Mouse (Mus musculus): ENCODE results near the gene Bcl9l. TPM values are rescaled to one million over a fixed set of nuclear protein-coding genes. Genes with fewer than 3 reads are reported as not detected.

Gene Bcl9l
- total and polyA plus RNA-seq, 3 experiments, result 0.58 to 5.1 TPM; not detected in 1

DNA sequence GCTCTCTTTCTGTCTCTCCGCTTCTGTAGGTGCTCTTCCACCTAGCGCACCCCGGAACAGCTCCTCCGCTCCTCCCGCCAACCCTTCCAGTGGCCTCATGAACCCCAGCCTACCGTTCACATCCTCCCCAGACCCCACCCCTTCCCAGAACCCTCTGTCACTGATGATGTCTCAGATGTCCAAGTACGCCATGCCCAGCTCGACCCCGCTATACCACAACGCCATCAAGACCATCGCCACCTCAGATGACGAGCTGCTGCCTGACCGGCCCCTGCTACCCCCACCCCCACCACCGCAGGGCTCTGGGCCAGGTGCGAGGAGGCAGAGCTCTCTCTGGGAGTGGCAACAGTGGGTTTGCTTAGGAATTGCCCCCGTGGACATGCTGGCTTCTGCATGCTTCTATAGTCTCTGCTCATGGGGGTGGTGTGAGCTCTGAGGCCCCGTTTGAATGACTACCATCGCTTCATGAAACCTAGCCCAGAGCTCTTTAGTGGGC lies 25.5 kb downstream of the Bcl9l start:
- TF ChIP-seq MAX (IDR thresholded peaks at IDR 0.05; ENCODE audit: low read length) (no peak), SMC3 (IDR thresholded peaks at IDR 0.05; ENCODE audit: low read depth, low read length) (no peak), POLR2AphosphoS5 (IDR thresholded peaks at IDR 0.05; ENCODE audit: borderline replicate concordance, low read depth, low read length) (no peak)
- H3K4me1 ChIP-seq (ENCODE audit: control insufficient read depth in 1 of 2, insufficient read depth in 2 of 2, low read length in 2 of 2), result peaks cover 0 to 10% of the 10 kb centered on the region in 2 experiments; a peak in 2 of 4 replicates
- peaks cover 0 to 6% of the 10 kb centered on the region in 2 experiments; a peak in 1 of 4 replicates for H3K36me3 ChIP-seq (ENCODE audit: control insufficient read depth in 1 of 2, insufficient read depth in 2 of 2, low read length in 2 of 2)

DNA sequence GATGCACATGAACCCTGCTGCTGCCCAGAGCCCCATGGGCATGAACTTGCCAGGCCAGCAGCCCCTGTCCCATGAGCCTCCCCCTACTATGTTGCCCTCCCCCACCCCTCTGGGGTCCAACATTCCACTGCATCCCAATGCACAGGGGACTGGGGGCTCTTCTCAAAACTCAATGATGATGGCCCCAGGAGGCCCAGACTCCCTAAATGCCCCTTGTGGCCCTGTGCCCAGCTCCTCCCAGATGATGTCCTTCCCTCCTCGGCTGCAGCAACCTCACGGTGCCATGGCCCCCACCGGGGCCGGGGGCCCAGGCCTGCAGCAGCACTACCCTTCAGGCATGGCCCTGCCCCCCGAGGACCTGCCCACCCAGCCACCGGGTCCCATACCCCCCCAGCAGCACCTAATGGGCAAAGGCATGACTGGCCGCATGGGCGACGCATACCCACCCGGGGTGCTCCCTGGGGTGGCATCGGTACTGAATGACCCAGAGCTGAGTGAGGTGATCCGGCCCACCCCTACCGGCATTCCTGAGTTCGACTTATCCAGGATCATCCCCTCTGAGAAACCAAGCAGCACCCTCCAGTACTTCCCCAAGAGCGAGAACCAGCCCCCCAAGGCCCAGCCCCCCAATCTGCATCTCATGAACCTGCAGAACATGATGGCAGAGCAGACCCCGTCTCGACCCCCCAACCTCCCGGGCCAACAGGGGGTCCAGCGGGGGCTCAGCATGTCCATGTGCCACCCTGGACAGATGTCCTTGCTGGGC lies 26.3 kb downstream of the Bcl9l start:
- no peak for TF ChIP-seq TAL1 (IDR thresholded peaks at IDR 0.05; ENCODE audit: low read length)
- TF ChIP-seq MXI1 (IDR thresholded peaks at IDR 0.05; ENCODE audit: low read depth, low read length), result no peak
- TF ChIP-seq MAZ (IDR thresholded peaks at IDR 0.05; ENCODE audit: low read depth, low read length), result no peak
- TF ChIP-seq ZMIZ1 (IDR thresholded peaks at IDR 0.05; ENCODE audit: low read depth, low read length), result no peak
- TF ChIP-seq MYB (IDR thresholded peaks at IDR 0.05; ENCODE audit: low read depth, low read length), result no peak
- no peak for TF ChIP-seq RCOR1 (IDR thresholded peaks at IDR 0.05; ENCODE audit: low read depth, low read length)
- TF ChIP-seq CHD2 (IDR thresholded peaks at IDR 0.05; ENCODE audit: low read length), result no peak
- no peak for TF ChIP-seq EP300 (IDR thresholded peaks at IDR 0.05; ENCODE audit: low read depth in 1 of 2, low read length in 2 of 2)
- TF ChIP-seq POLR2AphosphoS5 (IDR thresholded peaks at IDR 0.05; ENCODE audit: borderline replicate concordance, low read depth, low read length), result no peak
- no peak for TF ChIP-seq SIN3A (IDR thresholded peaks at IDR 0.05; ENCODE audit: low read length)
- no peak for TF ChIP-seq ZKSCAN1 (IDR thresholded peaks at IDR 0.05; ENCODE audit: low read depth, low read length)
- Histone ChIP-seq H3K4me3 (ENCODE audit: control insufficient read depth in 1 of 2, insufficient read depth in 1 of 2, low read depth in 2 of 2, low read length in 2 of 2) (no peak overlapping the region), H3K27ac (ENCODE audit: control insufficient read depth, low read depth, low read length) (no peak overlapping the region), H3K9ac (ENCODE audit: control insufficient read depth, low read depth, low read length, poor library complexity, severe bottlenecking) (no peak overlapping the region), H3K36me3 (ENCODE audit: control insufficient read depth in 1 of 2, insufficient read depth in 2 of 2, low read length in 2 of 2) (peaks cover 0 to 6% of the 10 kb centered on the region in 2 experiments; a peak in 1 of 4 replicates), H3K4me1 (ENCODE audit: control insufficient read depth in 1 of 2, insufficient read depth in 2 of 2, low read length in 2 of 2) (peaks cover 0 to 12% of the 10 kb centered on the region in 2 experiments; a peak in 2 of 4 replicates), H3K9me3 (replicated peaks; ENCODE audit: insufficient read depth, low read length) (no peaks in the 10 kb centered on the region), H3K79me2 (ENCODE audit: control insufficient read depth, insufficient read depth, low read length, poor library complexity) (no peaks in the 10 kb centered on the region), H3K27me3 (ENCODE audit: control insufficient read depth in 1 of 2, insufficient read depth in 2 of 2, low read length in 2 of 2) (no peaks in the 10 kb centered on the region)
- no peak for DNase-seq (ENCODE audit: low read depth, low spot score)

More for the DNA sequence above, 25.5 kb downstream of the Bcl9l start:
- Histone ChIP-seq H3K4me3 (ENCODE audit: control insufficient read depth in 1 of 2, insufficient read depth in 1 of 2, low read depth in 2 of 2, low read length in 2 of 2) (no peak overlapping the region), H3K27me3 (ENCODE audit: control insufficient read depth in 1 of 2, insufficient read depth in 2 of 2, low read length in 2 of 2) (no peaks in the 10 kb centered on the region), H3K79me2 (ENCODE audit: control insufficient read depth, insufficient read depth, low read length, poor library complexity) (no peaks in the 10 kb centered on the region), H3K27ac (ENCODE audit: control insufficient read depth, low read depth, low read length) (no peak overlapping the region), H3K9ac (ENCODE audit: control insufficient read depth, low read depth, low read length, poor library complexity, severe bottlenecking) (no peak overlapping the region), H3K9me3 (replicated peaks; ENCODE audit: insufficient read depth, low read length) (no peaks in the 10 kb centered on the region)
- DNase-seq (ENCODE audit: low read depth, low spot score), result no peak
